Mouse (Mus musculus): ENCODE data around the gene Robo4.

Gene Robo4

GRCm38 (mm10) chr9:37455868-37456267 lies 54.2 kb downstream of the Robo4 start:
- DNase-seq, result no peak

GRCm38 (mm10) chr9:37456481-37456910 lies 54.8 kb downstream of the Robo4 start:
- no peak for DNase-seq

DNA sequence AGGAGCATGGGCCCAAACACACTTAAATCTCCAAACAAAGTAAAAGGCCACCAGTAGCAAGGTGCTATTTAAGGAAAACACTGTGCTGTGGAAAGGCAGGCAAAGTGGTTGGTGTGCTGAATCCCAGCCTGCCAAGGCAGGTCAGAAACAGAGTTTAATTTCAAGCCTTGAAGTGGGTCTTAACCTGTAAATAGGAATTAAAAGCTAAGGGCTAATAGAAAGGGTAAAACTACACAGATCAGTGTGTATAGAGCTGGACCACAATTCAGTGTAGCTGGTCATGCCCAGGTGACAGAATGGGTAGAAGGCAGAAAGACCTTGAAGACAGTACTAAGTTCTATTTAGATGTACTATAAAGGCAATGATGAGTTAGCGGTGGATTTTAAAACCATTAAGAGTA lies 55.5 kb downstream of the Robo4 start:
- no peak for DNase-seq

- DNase-seq, result no peak
These were observed 58.0 kb downstream of the Robo4 start for GRCm38 (mm10) chr9:37459665-37460042.

DNA sequence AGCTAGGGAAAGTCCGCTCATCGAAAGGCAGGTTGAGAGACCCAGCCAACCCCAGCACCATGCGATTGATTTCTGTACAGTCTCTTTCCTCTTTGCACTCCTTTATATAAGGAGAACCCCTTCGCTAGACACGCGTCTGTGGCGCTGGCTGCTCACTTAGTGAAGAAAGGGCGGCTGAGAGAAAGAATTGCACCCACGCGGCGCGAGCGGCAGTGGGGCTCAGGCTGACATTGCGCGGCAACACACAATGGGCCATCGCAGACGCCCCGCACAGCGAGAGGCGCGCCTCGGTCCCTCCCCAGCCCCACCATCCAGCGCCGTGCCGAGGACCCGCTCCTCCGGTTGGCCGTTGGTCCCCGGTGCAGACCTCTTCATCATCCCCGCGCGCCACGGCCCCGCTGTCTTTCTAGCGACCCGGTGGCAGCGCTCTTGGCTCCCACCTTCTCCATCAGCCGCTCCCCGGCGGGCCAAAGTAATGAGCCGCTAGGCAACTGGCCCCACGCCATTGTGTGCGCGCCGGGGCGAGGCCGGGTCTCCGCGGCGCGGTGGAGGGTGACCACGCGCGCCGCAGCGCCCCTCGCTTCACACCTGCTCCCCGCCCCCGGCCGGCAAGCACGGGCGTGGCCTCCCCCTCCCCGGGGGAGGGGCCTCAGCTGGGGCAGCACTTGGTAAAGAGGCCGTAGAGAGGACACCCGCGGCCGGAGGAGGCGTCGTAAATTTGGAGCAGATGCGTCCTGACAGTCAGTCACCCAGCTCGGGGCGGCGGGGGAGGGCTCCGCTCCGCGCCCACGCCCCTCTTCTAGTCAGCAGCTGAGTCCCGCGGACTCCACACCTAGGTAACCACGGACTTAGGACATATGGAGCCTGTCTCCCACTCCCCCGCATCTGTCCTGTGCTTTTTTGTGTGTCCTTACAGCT lies 58.6 kb downstream of the Robo4 start:
- peak; percentile 41 for DNase-seq

GRCm38 (mm10) chr9:37460961-37461340 lies 59.3 kb downstream of the Robo4 start:
- DNase-seq, result no peak

DNA sequence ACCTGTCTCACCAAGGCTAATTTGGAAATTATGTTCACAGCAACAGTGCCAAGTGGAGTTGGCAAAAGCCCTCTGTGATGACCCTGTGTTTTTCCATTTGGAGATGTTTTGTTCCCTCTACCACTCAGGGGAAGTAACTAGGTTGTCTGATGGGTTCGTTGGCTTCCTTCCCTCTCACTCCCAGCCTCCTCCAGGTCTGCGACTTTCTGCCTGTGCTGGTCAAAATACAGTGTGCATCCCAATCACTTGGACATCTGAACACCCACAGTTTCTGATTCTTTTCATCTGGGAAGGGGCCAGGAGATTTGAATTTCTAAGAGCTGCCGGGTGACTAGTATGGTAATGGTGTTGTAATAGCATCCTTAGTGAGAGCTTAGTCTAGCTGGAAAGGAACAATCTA lies 59.9 kb downstream of the Robo4 start:
- DNase-seq, result no peak

DNA sequence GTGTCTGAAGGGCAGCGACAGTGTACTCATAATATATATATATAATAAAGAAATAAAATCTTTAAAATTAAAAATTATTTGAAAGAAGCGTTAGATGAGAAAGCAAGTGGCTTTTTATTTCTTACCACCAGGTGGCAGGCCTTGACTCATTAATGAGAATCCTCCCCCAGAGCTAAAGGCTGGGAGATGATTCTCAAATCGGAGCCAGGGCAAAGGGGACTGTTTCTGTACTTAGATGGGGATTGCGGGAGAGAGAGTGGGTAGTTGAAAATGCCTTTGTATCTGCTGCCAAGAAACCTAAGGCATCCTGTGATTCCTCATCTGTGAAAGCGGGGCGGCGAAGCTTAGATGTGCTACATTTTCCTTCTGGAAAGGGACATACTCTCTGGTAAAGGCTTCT lies 61.1 kb downstream of the Robo4 start:
- DNase-seq, result peak; percentile 43

Measured in kidney, adult 18-20 months (tissue).